20 mouse cellular contexts compared by ENCODE assay signal in the genomic region with DNA sequence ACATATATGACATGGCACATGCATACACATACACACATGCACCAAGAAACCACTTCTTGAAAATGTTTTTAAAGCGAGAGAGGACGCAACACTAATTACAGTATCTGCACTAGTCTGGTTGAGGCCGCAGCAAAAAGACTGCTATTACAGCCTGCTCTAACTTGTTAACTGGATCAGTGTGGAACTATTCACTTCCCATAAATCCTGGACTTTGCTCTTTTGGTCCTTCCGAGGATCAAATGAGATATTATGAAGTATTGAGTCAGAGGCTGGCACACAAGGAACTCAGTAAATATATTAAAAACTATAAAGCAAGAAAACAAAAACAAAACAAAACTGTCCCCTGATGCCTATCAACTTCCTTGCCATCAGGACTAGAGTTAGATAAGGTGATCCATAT.
"Had no signal": no experiment of that assay in that cellular context is flagged by ENCODE, and none has a peak within 500 bp of the region (broad histone marks: within the 10 kb centered on the region; RNA-seq: fewer than 3 reads in every experiment).

No protein-coding gene starts in this region.

- H3K4me3 ChIP-seq: kidney, embryonic 15.5 days; layer of hippocampus, adult 2 months; left cerebral cortex, adult 2 months; liver, embryonic 13.5 days; midbrain, embryonic 15.5 days; neural tube, embryonic 12.5 days; stomach, embryonic 15.5 days had no signal

- H3K9ac ChIP-seq: kidney, embryonic 15.5 days; liver, embryonic 13.5 days; midbrain, embryonic 15.5 days; neural tube, embryonic 12.5 days; stomach, embryonic 15.5 days had no signal

- H3K27me3 ChIP-seq: midbrain, embryonic 15.5 days; neural tube, embryonic 12.5 days; stomach, embryonic 15.5 days had no signal

- H3K36me3 ChIP-seq: kidney, embryonic 15.5 days; liver, embryonic 13.5 days; midbrain, embryonic 15.5 days; stomach, embryonic 15.5 days had no signal

- DNase-seq: kidney, adult 11 months; kidney, adult 8-10 months; kidney, postnatal 10 days; kidney, postnatal 36 days; layer of hippocampus, postnatal 36 days; liver, embryonic 13.5 days; lung, postnatal 14 days; lung, postnatal 4 days; right cerebral cortex, adult 18-20 months; right cerebral cortex, postnatal 14 days; right cerebral cortex, postnatal 4 days; spleen, adult 18-20 months; thymus, postnatal 25 days had no signal

- ATAC-seq: midbrain, embryonic 15.5 days had no signal

- H3K27ac ChIP-seq: kidney, embryonic 15.5 days; layer of hippocampus, adult 2 months; left cerebral cortex, adult 2 months; liver, embryonic 13.5 days; midbrain, embryonic 15.5 days; neural tube, embryonic 12.5 days; stomach, embryonic 15.5 days had no signal

- H3K4me2 ChIP-seq: kidney, embryonic 15.5 days; liver, embryonic 13.5 days; midbrain, embryonic 11.5 days; midbrain, embryonic 15.5 days; neural tube, embryonic 12.5 days; stomach, embryonic 15.5 days had no signal

- H3K9me3 ChIP-seq: kidney, embryonic 15.5 days; liver, embryonic 13.5 days; midbrain, embryonic 15.5 days; neural tube, embryonic 12.5 days; stomach, embryonic 15.5 days had no signal
